Mouse (Mus musculus) thymus, adult 2 months (tissue): ENCODE measurements around the gene Mypn. TPM values are rescaled to one million over a fixed set of nuclear protein-coding genes. Genes with fewer than 3 reads are reported as not detected.

Experiments used
- DNase-seq: peaks from one replicate; pipeline ENCODE4 v3.0.0; 2021
- H3K27ac ChIP-seq: fragments of 200-500 bp; 2 replicates; pipeline ENCODE4 v1.5.1; 2012; ENCODE audit warnings: low read length, control low read depth; ENCODE audit not compliant: control insufficient read depth, insufficient read depth
- H3K27me3 ChIP-seq: fragments of 200-500 bp; 2 replicates; pipeline ENCODE4 v1.6.1; 2012; ENCODE audit warnings: mild to moderate bottlenecking, low read length, moderate library complexity, mixed read lengths; ENCODE audit not compliant: control insufficient read depth, insufficient read depth
- H3K36me3 ChIP-seq: fragments of 200-500 bp; 2 replicates; pipeline ENCODE4 v1.6.1; 2012; ENCODE audit warnings: mild to moderate bottlenecking, low read length, moderate library complexity; ENCODE audit not compliant: control insufficient read depth, insufficient read depth
- H3K4me1 ChIP-seq: fragments of 200-500 bp; replicated peaks from 2 replicates; pipeline ENCODE4 v1.6.1; 2012; ENCODE audit warnings: low read length; ENCODE audit not compliant: control insufficient read depth, insufficient read depth
- H3K4me3 ChIP-seq: fragments of 200-500 bp; 2 replicates; pipeline ENCODE4 v1.5.1; 2012; ENCODE audit warnings: mild to moderate bottlenecking, low read length, control low read depth, moderate library complexity; ENCODE audit not compliant: control insufficient read depth, insufficient read depth
- CTCF ChIP-seq: fragments of 200-500 bp; IDR thresholded peaks from 2 replicates; pipeline ENCODE4 v1.5.1; 2012; ENCODE audit warnings: mild to moderate bottlenecking, control low read depth, low read length, moderate library complexity, borderline replicate concordance; ENCODE audit not compliant: control insufficient read depth, poor library complexity, insufficient read depth; ENCODE audit errors: extremely low read depth
- POLR2A ChIP-seq: fragments of 200-500 bp; IDR thresholded peaks from 2 replicates; pipeline ENCODE4 v1.6.1; 2012; ENCODE audit warnings: mild to moderate bottlenecking, low read length, control low read depth, moderate library complexity; ENCODE audit not compliant: control insufficient read depth, poor library complexity, insufficient read depth; ENCODE audit errors: extremely low read depth
- WGBS: fragments of 180-500 bp; shearing (Covaris S2); methylation state at CpG from one replicate; pipeline ENCODE4 v1.1.7; 2018; 5-methylcytosine and 5-hydroxymethylcytosine counted together
- polyA plus RNA-seq: library from polyadenylated mRNA; depleted of rRNA; stranded (reverse); fragments of >200 nt; gene quantifications from 2 replicates; pipeline ENCODE4 v1.2.3, GENCODE M21; 2012

Gene Mypn
- polyA plus RNA-seq, 1 experiment, result 0.98 TPM

- no peak overlapping the region for H3K4me3 ChIP-seq
- DNase-seq, result no peak
- TF ChIP-seq CTCF, result no peak
- TF ChIP-seq POLR2A, result no peak
Measured at GRCm38 (mm10) chr10:63152358-63152757, 51.4 kb downstream of the Mypn start.

GRCm38 (mm10) chr10:63142660-63143059 lies 61.1 kb downstream of the Mypn start:
- Histone ChIP-seq H3K4me1 (no peaks in the 10 kb centered on the region), H3K36me3 (no peaks in the 10 kb centered on the region), H3K4me3 (no peak overlapping the region), H3K27me3 (no peaks in the 10 kb centered on the region), H3K27ac (no peak overlapping the region)
- WGBS, result 95% methylated on average over 13 of the region's 13 CpGs
- DNase-seq, result no peak
- no peak for TF ChIP-seq CTCF
- no peak for TF ChIP-seq POLR2A

More at GRCm38 (mm10) chr10:63152358-63152757, 51.4 kb downstream of the Mypn start:
- Histone ChIP-seq H3K27ac (no peak overlapping the region), H3K36me3 (no peaks in the 10 kb centered on the region), H3K27me3 (no peaks in the 10 kb centered on the region), H3K4me1 (no peaks in the 10 kb centered on the region)

DNA sequence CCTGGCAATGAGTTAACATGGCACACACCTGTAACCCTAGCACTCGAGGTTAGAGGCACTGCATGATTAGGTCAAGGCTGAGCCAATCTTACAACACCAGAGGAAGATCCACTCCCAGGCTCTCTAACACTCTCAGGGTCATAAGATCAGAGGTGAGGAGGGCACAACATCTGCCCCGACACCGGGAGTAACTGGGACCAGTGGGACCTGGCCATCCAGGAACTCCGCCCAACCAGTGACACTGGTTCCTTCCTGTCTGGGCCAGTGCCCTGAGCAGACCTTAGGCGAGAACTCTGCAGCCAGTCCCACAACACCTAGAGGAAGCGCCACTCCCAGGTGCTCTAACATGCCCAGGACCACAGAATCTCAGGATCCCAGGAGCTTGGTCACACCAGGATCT lies 67.3 kb downstream of the Mypn start:
- no peaks in the 10 kb centered on the region for H3K4me1 ChIP-seq
- no peak for TF ChIP-seq CTCF
- TF ChIP-seq POLR2A, result no peak
- H3K27me3 ChIP-seq, result no peaks in the 10 kb centered on the region
- no peak overlapping the region for H3K27ac ChIP-seq
- DNase-seq, result no peak
- no peaks in the 10 kb centered on the region for H3K36me3 ChIP-seq
- WGBS, result 82% methylated on average over 6 of the region's 6 CpGs
- no peak overlapping the region for H3K4me3 ChIP-seq

DNA sequence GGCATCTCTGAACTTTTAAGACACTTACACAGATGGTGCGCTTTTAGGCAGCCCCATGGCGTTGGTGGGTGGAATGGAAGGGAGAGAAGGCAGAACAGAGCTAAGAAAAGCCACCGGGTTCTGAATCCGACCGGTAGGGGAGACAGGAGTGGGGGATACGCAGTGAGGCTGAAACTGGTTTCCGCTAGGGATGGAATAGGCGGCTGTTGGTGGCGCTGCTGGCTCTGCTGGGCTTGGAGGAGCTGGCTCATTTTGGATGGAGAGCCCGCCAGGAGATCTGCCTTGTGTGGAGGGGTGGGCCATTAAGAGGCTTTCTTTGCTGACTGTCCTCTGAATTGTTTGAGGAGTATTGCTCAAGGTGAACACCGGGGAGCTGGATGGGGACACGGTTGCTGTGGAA lies 68.1 kb downstream of the Mypn start:
- Histone ChIP-seq H3K27ac (no peak overlapping the region), H3K27me3 (no peaks in the 10 kb centered on the region), H3K36me3 (no peaks in the 10 kb centered on the region), H3K4me3 (no peak overlapping the region), H3K4me1 (no peaks in the 10 kb centered on the region)
- DNase-seq, result no peak
- TF ChIP-seq CTCF, result no peak
- no peak for TF ChIP-seq POLR2A
- WGBS, result 86% methylated on average over 12 of the region's 12 CpGs

- WGBS, result 94% methylated on average over 4 of the region's 4 CpGs
- H3K4me3 ChIP-seq, result no peak overlapping the region
Measured at GRCm38 (mm10) chr10:63133326-63133725, 70.4 kb downstream of the Mypn start.

DNA sequence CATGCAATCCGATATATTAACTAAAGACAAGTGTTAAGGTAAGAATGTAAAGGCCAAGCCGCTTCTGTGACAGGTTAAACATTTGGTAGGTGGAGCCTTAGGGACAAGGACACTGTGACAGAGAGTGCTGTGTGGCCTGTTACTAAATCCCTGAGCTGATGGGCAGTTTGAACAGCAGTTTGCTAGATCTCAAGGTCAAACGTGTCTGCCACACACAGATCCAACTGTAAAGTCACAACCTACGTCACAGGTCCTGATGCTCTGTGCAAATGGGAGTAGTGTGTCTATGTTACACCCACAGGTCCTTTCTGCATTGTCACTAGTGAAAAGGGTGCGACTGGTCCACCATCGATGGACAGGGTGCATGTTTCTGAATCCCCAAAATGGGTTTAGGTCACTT lies 71.4 kb downstream of the Mypn start:
- H3K27ac ChIP-seq, result no peak overlapping the region
- H3K27me3 ChIP-seq, result no peaks in the 10 kb centered on the region
- no peaks in the 10 kb centered on the region for H3K36me3 ChIP-seq
- no peaks in the 10 kb centered on the region for H3K4me1 ChIP-seq
- no peak for DNase-seq
- TF ChIP-seq CTCF (no peak), POLR2A (no peak)
- WGBS, result 93% methylated on average over 6 of the region's 6 CpGs
- H3K4me3 ChIP-seq, result no peak overlapping the region

More at GRCm38 (mm10) chr10:63133326-63133725, 70.4 kb downstream of the Mypn start:
- Histone ChIP-seq H3K27ac (no peak overlapping the region), H3K4me1 (no peaks in the 10 kb centered on the region), H3K36me3 (no peaks in the 10 kb centered on the region), H3K27me3 (no peaks in the 10 kb centered on the region)
- TF ChIP-seq POLR2A (no peak), CTCF (no peak)
- no peak for DNase-seq

DNA sequence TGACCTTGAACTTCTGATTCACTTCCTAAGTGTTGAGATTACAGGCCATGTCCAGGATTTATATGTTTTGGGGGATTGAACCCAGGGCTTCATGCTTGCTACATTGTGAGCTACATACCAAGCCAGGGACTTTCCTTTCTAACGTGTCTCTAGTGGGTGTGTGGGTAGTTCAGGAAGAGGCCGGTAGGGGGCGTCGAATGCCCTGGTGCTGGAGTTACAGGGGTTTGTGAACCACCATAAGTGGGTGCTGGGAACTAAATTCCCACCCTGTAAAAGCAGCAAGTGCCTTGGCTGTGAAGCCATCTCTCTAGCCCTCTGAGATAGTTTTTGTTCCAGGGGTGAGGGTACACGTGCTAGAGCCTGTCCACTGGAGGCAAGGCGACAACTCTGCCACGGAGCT lies 73.3 kb downstream of the Mypn start:
- TF ChIP-seq CTCF (no peak), POLR2A (no peak)

More for the DNA sequence above, 73.3 kb downstream of the Mypn start:
- no peaks in the 10 kb centered on the region for H3K36me3 ChIP-seq
- H3K4me3 ChIP-seq, result no peak overlapping the region
- no peaks in the 10 kb centered on the region for H3K27me3 ChIP-seq
- DNase-seq, result no peak
- 77% methylated on average over 7 of the region's 7 CpGs for WGBS
- no peak overlapping the region for H3K27ac ChIP-seq
- no peaks in the 10 kb centered on the region for H3K4me1 ChIP-seq
